Mouse (Mus musculus) midbrain, embryonic 14.5 days (tissue): Measurements from ENCODE around the gene Zc3h10. TPM values are rescaled to one million over a fixed set of nuclear protein-coding genes. Genes with fewer than 3 reads are reported as not detected.

Experiments used
- ATAC-seq: fragments of 200-750 bp; cut with Nextera tagmentation; 2 replicates; pipeline ENCODE4 v1.8.0; 2017; ENCODE audit warnings: moderate number of reproducible peaks, moderate library complexity; ENCODE audit not compliant: low FRiP score, low TSS enrichment
- DNase-seq: peaks from one replicate; pipeline ENCODE4 v3.0.0-alpha.2; 2015
- H3K27ac ChIP-seq: fragments of 300-500 bp; sonication (generic); replicated peaks from 2 replicates; pipeline ENCODE4 v1.5.1; 2014; ENCODE audit warnings: mild to moderate bottlenecking, low read depth, low read length, moderate library complexity
- H3K27me3 ChIP-seq: fragments of 300-500 bp; sonication (generic); 2 replicates; pipeline ENCODE4 v1.6.1; 2014; ENCODE audit warnings: low read length, control low read depth, mixed read lengths; ENCODE audit not compliant: control insufficient read depth, insufficient read depth
- H3K36me3 ChIP-seq: fragments of 300-500 bp; sonication (generic); 2 replicates; pipeline ENCODE4 v1.6.1; 2014; ENCODE audit warnings: low read length, control low read depth; ENCODE audit not compliant: control insufficient read depth, insufficient read depth
- H3K4me1 ChIP-seq: fragments of 300-500 bp; sonication (generic); 2 replicates; pipeline ENCODE4 v1.6.1; 2014; ENCODE audit warnings: mild to moderate bottlenecking, antibody characterized with exemption, low read length, control low read depth; ENCODE audit not compliant: control insufficient read depth, insufficient read depth
- H3K4me2 ChIP-seq: fragments of 300-500 bp; sonication (generic); 2 replicates; pipeline ENCODE4 v1.6.1; 2014; ENCODE audit warnings: mild to moderate bottlenecking, low read length, moderate library complexity
- H3K4me3 ChIP-seq: fragments of 300-500 bp; sonication (generic); replicated peaks from 2 replicates; pipeline ENCODE4 v1.5.1; 2014; ENCODE audit warnings: low read depth, low read length
- H3K9ac ChIP-seq: fragments of 300-500 bp; sonication (generic); replicated peaks from 2 replicates; pipeline ENCODE4 v1.6.1; 2014; ENCODE audit warnings: mild to moderate bottlenecking, low read length, moderate library complexity
- H3K9me3 ChIP-seq: fragments of 300-500 bp; sonication (generic); 2 replicates; pipeline ENCODE4 v1.6.1; 2016; ENCODE audit warnings: low read length, control low read depth, mixed read lengths; ENCODE audit not compliant: control insufficient read depth
- WGBS: fragments of 180-500 bp; shearing (Covaris S2); extraction: QIAGEN DNeasy Blood & Tissue Kit; methylation state at CpG from one replicate; pipeline ENCODE4 v1.1.7; 2014; 5-methylcytosine and 5-hydroxymethylcytosine counted together
- polyA plus RNA-seq: library from polyadenylated mRNA; unstranded; fragments of >200 nt; fragmentation: Nextera tagmentation; extraction: Ambion mirVana; gene quantifications from 2 replicates; pipeline ENCODE4 v1.2.1, GENCODE M21; 2014

Zc3h10 gene
- polyA plus RNA-seq, 1 experiment from 2014 or later: 19.6 TPM

- Histone ChIP-seq H3K36me3 (peaks cover 7% of the 10 kb centered on the region; the same call in 1 of the 2 replicates), H3K9ac (0 out of 2 replicates have a peak overlapping the region, but pooled peaks have one; percentile 20), H3K4me1 (0 out of 2 replicates have a peak, but pooled peaks cover 3% of the 10 kb centered on the region), H3K4me2 (peak overlapping the region; percentile 49), H3K27me3 (no peaks in the 10 kb centered on the region), H3K4me3 (0 out of 2 replicates have a peak overlapping the region, but pooled peaks have one; percentile 7), H3K27ac (no peak overlapping the region), H3K9me3 (no peaks in the 10 kb centered on the region)
- DNase-seq (peak; percentile 93), ATAC-seq (peak; percentile 82; the same call in 1 of the 2 replicates)
- 17% methylated on average over 18 of the region's 18 CpGs for WGBS
Observed at GRCm38 (mm10) chr10:128536266-128536940, 11.2 kb downstream of the Zc3h10 start.

DNA sequence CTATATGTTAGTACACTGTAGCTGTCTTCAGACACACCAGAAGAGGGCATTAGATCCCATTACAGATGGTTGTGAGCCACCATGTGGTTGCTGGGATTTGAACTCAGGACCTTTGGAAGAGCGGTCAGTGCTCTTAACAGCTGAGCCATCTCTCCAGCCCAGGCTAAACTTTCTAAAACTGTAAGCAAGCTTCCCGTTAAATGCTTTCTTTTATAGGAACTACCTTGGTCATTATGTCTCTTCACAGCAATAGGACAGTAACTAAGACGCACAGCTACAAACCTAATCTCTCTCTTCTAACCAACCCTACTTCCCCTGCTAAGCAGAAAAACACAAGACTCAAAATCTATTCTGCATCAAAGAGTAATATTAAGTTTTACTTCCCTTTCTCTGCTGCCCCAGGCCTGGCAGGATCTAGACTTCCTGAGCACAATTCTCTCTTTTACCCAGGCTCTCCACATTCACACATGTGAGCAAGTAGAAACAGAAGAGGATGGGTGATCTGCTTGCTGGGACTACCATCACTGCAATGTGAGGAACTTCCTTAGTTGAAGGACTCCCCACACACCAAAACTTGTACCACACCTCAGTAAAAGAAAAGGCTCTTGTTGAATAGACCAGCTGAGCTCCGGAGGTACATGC lies 11.8 kb downstream of the Zc3h10 start:
- Histone ChIP-seq H3K27ac (no peak overlapping the region), H3K4me3 (0 out of 2 replicates have a peak overlapping the region, but pooled peaks have one; percentile 7), H3K4me1 (0 out of 2 replicates have a peak, but pooled peaks cover 3% of the 10 kb centered on the region), H3K4me2 (peak overlapping the region; percentile 49), H3K27me3 (no peaks in the 10 kb centered on the region), H3K36me3 (0 out of 2 replicates have a peak, but pooled peaks cover under 1% of the 10 kb centered on the region), H3K9me3 (no peaks in the 10 kb centered on the region), H3K9ac (0 out of 2 replicates have a peak overlapping the region, but pooled peaks have one; percentile 20)
- ATAC-seq (no peak; the same call in 1 of the 2 replicates), DNase-seq (no peak)
- 73% methylated on average over 4 of the region's 4 CpGs for WGBS

GRCm38 (mm10) chr10:128535206-128535605 lies 12.4 kb downstream of the Zc3h10 start:
- Histone ChIP-seq H3K4me3 (no peak overlapping the region), H3K4me2 (no peak overlapping the region), H3K27me3 (no peaks in the 10 kb centered on the region), H3K27ac (no peak overlapping the region), H3K4me1 (0 out of 2 replicates have a peak, but pooled peaks cover 3% of the 10 kb centered on the region), H3K9me3 (no peaks in the 10 kb centered on the region), H3K36me3 (no peaks in the 10 kb centered on the region), H3K9ac (no peak overlapping the region)
- ATAC-seq (no peak), DNase-seq (no peak)
- 78% methylated on average over 2 of the region's 2 CpGs for WGBS

DNA sequence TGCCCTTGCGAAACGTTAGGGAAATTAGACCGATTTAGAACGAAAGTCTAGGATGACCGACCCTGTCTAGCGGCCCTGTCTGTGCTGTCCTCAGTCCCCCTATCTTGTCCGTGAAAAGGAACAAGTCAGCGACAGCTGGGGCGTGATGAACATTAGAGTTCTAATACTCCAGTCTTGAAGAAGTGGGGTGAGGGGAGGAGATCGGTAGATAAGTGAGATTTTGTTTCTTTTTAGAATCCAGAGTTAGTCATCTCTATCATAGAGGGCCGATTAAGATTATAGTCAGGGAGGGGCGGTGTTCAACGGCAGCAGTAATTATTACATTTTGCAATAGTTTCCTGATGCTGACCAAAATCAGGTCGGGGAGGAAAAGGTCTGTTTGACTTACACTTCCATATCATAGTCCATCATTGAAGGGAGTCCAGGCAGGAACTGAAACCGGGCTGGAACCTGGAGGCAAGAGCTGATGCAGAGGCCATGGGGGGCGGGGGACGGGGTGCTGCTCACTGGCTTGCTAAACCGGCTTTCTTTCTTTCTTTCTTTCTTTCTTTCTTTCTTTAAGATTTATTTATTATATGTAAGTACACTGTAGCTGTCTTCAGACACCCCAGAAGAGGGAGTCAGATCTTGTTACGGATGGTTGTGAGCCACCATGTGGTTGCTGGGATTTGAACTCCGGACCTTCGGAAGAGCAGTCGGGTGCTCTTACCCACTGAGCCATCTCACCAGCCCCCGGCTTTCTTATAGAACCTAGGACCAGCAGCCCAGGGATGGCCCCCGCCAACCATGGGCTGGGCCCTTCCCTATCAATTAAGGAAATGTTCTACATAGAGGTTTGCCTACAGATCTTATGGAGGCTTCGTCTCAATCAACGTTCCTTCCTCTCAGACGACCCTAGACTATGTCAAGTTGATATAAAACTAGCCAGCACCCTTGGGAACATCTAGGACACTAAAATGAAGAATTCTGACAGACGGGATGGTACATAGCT lies 20.9 kb downstream of the Zc3h10 start:
- H3K36me3 ChIP-seq: no peaks in the 10 kb centered on the region
- ATAC-seq (no peak), DNase-seq (no peak)
- no peak overlapping the region for H3K27ac ChIP-seq
- peak overlapping the region; percentile 58 for H3K4me3 ChIP-seq
- peak overlapping the region; percentile 100 for H3K4me2 ChIP-seq
- 28% methylated on average over 28 of the region's 28 CpGs for WGBS
- peaks cover 6% of the 10 kb centered on the region for H3K4me1 ChIP-seq
- no peak overlapping the region; the same call in 1 of the 2 replicates for H3K9ac ChIP-seq
- H3K27me3 ChIP-seq: peaks cover 10% of the 10 kb centered on the region; the same call in 1 of the 2 replicates
- H3K9me3 ChIP-seq: no peaks in the 10 kb centered on the region

- peak within 1 kb of the TSS; percentile 58 for H3K4me3 ChIP-seq
- H3K4me1 ChIP-seq: peaks cover 6% of the 10 kb centered on the region
- peak within 1 kb of the TSS; percentile 45; the same call in 1 of the 2 replicates for H3K27ac ChIP-seq
- H3K9ac ChIP-seq: peak within 1 kb of the TSS; percentile 71
- under 1% methylated on average over 37 of the region's 37 CpGs for WGBS
- H3K9me3 ChIP-seq: no peaks in the 10 kb centered on the region
- peak; percentile 93 for DNase-seq
- ATAC-seq: peak; percentile 92
- H3K27me3 ChIP-seq: peaks cover 10% of the 10 kb centered on the region; the same call in 1 of the 2 replicates
- peak within 1 kb of the TSS; percentile 100 for H3K4me2 ChIP-seq
- no peaks in the 10 kb centered on the region for H3K36me3 ChIP-seq
Observed at GRCm38 (mm10) chr10:128525671-128526308, 21.8 kb downstream of the Zc3h10 start, which contains the start of gene Esyt1. TSS of gene Esyt1 (minus strand) at chr10:128525871.

GRCm38 (mm10) chr10:128524732-128525662 lies 22.6 kb downstream of the Zc3h10 start:
- Histone ChIP-seq H3K4me3 (peak overlapping the region; percentile 58), H3K9me3 (no peaks in the 10 kb centered on the region), H3K9ac (peak overlapping the region; percentile 71), H3K4me2 (peak overlapping the region; percentile 100), H3K36me3 (no peaks in the 10 kb centered on the region), H3K27ac (peak overlapping the region; percentile 45; the same call in 1 of the 2 replicates), H3K4me1 (peaks cover 6% of the 10 kb centered on the region), H3K27me3 (peaks cover 10% of the 10 kb centered on the region; the same call in 1 of the 2 replicates)
- ATAC-seq (peak; percentile 41), DNase-seq (peak; percentile 76)
- WGBS: under 1% methylated on average over 58 of the region's 58 CpGs

DNA sequence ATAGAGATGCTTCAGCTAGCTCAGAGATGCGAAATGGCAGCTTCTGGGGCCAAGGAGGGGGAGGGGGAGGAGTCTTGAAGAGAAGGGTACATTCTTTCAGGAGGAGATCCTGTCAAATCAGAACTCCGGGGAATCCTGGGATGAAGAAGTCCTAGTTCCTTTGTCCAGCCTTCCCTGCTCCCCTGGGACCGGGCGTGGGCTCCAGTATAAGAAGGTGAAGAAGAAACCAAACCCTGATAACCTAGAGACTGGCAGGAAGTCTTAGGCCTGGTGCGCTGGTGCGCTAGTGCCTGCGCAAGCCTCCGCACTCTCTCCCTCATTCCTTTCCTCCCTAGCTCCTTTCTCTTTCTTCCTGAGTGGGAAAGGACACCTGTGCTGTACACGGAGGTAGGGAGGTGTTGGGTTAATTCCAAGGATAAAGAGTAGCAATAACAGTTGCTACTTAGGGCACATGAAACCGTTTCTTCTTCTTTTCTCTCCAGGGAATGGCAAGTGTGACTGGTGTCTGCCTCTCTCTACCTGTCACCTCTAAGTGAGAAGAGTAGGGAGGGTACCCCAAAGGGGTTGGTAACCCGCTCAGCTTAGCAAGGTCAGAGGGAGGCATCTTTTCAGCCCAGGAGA lies 23.4 kb downstream of the Zc3h10 start:
- Histone ChIP-seq H3K4me2 (peak overlapping the region; percentile 100), H3K9ac (peak overlapping the region; percentile 71), H3K4me3 (peak overlapping the region; percentile 58), H3K27me3 (peaks cover 10% of the 10 kb centered on the region; the same call in 1 of the 2 replicates), H3K36me3 (no peaks in the 10 kb centered on the region), H3K27ac (no peak overlapping the region), H3K4me1 (peaks cover 6% of the 10 kb centered on the region), H3K9me3 (no peaks in the 10 kb centered on the region)
- no peak for ATAC-seq
- peak; percentile 25 for DNase-seq
- WGBS: 6% methylated on average over 11 of the region's 11 CpGs
